Mouse (Mus musculus): ENCODE data around the gene E330021D16Rik.

- no peak for TF ChIP-seq POLR2A (IDR thresholded peaks at IDR 0.05; ENCODE audit: borderline replicate concordance, extremely low read depth, insufficient read depth, insufficient read length, poor library complexity, severe bottlenecking)
- TF ChIP-seq CTCF (IDR thresholded peaks at IDR 0.05; ENCODE audit: borderline replicate concordance, extremely low read depth, insufficient read depth, insufficient read length) = no peak
These were observed 49.7 kb upstream of the E330021D16Rik start for GRCm38 (mm10) chr6:136465021-136465420.

Measured in brain, embryonic 14.5 days (tissue).